Mouse (Mus musculus) R1 (cell line): Measurements from ENCODE around the gene Mafk.

Experiments
- DNase-seq: peaks from one replicate; pipeline ENCODE4 v3.0.0-alpha.2; 2018; ENCODE audit warnings: low read depth, low spot score

The Mafk gene

DNA sequence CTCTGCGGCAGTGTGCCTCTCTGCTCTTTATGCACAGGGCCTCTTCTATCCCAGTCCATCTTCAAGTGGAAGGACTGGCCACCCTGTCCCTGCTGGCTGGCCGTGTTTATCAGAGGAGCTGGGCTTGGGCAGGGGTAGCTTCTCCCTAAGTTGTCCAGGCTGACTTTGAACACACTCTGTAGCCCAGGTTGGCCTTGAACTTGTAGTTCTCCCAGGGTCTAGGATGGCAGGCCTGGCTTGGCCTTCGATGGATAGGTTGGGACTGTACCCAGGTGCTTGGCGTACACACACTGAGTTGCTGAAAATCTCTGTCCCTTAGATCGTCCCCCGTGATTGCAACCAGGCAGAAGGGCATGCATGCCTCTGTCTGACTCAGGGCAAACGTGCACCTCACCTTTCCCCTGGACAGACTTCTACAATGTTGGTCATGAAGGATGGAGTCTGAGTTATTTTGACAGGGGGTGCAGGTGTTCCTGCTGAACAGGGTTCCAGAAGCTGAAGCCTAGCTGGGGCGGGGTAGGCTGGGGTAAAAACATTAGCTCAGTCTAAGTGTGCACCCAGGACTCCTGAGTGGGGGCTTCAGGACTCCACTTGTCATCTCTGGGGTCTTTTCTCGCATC is 4.8 kb downstream of the Mafk start:
- no peak for DNase-seq

DNA sequence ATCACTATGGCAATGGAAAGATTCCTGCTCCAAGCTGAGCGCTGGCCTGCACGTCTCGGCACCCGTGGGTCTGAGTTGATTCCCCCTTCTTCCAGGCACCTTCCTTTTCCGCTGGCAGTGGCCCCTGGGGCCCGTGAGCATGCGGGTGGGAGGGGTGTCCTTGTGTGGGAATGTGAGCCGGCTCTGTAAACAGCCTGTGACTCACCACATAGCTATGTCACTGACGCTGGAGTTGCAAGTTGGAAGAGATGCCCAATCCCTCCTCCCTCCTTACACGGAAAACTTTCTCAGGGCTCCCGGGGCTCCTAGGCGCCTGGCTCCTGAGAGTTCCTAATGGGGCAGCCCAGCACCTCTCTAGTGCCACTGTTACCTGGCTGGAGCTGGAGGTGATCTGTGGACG is 5.6 kb downstream of the Mafk start:
- peak; percentile 67 for DNase-seq

DNA sequence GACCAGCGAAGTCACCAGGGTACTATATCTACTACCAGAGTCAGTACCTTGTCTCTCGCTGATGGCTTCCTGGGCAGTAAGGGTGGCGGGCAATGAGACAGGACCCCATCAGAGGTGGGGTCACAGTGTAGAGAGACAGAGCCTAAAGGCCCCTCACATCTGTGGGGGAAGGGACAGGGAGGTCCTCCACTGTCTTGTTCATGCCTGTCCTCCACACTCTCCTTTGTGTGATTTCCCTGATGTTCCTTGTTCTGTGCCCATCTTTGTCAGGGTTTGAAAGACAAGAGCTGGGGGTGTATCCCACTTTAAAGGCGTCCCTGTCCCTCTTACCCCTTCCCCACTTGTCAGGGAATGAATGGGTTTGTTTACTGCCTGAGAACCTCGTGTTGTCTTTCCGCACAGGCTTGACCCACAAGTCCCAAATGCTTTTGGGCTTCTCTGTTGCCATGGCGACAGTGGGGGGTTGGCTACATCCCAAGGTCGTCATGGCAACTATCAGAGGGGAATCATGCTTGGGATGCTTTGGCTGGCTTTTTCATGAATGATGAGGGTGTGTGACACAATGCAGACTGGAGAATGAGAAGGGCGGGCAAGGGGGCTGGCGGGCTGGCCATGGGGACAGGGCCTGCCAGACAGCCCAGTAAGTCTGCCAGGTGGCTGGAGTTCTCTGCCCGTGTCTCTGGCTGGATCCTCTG is 6.3 kb downstream of the Mafk start:
- peak; percentile 87 for DNase-seq

DNA sequence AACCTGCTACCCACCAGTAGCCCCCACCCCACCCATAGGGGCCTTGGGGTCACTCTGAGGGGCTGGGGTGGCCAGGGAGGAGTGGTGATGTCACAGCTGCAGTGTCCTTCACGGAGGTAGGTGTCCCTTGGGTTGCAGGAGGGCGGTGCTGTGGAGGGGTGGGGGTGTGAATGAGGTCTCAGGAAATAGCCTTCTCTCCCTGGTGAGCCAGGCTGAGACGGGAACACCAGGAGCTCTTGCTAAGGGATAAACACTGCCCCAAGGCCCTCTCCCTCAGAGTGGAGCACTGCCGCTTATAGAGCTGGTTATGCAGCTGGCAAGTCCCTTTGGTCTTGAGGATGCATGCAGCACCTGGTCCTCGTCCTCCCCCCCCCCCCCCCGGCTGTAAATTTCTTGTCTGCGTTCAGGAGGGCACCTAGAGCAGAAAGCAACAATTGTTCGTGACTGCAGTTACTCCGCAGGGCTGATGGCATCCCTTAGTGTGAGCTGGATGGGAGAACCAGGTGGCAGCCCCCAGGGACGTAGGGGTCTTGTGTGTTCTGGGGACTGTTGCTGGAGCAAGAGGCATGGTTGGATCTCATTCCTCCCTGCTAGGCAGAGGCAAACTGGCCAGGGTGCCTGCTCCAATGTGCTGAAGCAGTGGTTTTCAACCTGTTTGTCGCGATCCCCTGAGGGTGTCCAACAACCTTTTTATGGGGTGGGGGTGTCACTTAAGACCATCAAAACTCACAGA is 7.0 kb downstream of the Mafk start:
- no peak for DNase-seq

DNA sequence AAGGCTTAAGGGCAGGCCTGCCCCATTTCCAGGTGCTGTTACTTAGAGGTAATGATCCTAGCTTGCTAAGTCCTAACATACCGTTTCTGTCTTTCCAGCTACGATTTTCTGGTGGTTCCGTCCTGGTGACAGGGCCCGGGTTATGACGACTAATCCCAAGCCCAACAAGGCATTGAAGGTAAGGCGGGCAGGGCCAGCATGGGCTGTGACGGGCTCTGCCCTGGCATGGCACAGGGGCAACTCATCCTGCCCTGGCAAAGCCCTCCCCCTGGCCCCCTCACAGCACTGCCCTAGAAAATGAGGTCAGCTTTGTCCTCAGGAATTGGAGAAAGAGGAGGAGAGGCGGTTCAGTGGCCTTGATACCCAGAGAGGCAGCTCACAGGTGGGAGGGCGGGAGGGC is 7.7 kb downstream of the Mafk start:
- DNase-seq = no peak

DNA sequence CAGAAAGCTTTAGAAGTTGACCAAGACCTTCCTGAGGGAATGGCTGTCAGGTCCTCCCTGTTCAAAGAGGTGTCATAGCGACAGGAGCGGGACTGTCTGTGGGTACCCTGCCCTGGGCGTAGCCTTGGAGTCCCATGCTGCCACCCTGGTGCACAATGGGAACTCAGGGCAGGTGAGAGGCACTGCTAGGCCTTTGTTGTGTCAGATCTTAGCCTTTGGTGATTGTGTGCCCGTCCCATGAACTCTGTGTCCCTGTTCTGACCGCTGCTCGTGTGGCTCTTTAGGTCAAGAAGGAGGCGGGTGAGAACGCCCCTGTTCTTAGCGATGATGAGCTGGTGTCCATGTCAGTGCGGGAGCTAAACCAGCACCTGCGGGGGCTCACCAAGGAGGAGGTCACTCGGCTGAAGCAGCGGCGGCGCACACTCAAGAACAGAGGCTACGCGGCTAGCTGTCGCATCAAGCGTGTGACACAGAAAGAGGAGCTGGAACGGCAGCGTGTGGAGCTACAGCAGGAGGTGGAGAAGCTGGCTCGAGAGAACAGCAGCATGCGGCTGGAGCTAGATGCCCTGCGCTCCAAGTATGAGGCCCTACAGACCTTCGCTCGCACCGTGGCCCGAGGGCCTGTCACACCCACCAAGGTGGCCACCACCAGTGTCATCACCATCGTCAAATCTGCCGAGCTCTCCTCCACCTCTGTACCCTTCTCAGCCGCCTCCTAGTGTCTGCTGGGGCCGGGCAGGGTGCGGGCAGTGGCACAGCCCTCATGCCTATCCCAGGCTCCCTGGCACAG is 8.7 kb downstream of the Mafk start:
- DNase-seq = no peak

DNA sequence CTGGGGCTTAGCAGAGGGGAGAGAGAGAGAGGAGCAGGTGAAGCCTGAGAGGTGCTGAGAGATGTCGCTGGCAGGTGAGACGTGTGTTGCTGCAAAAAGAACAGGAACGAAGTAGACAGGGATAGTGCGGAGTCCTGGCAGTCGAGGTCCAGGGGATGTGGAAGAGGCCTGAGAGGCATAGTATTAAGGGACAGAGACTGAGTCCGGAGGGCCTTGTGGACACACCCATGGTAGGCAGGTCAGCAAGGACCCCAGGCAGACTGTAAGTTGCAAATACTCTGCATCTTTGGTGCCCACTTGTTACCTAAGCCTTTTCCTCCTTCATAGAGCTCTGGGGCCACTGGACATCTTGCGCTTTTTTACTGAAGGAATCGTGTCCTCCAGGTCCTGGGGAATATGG is 9.9 kb downstream of the Mafk start:
- no peak for DNase-seq

DNA sequence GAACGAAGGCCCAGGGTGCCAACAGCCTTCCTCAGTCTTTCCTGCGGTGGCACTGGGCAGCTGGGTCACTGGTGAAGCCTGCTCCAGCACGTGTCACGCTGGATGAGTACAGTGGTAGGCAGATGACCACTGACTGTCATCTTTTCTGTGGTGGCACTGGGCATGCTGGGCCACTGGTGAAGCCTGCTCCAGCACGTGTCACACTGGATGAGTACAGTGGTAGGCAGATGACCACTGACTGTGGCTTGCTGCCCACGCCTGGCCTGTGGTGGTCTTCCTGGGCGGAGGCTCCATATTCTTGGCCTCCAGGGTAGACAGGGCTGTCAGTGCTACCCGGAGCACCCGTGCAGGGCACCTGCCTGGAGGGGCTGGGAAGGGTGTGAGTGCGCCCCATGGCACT is 10.6 kb downstream of the Mafk start:
- DNase-seq = no peak

DNA sequence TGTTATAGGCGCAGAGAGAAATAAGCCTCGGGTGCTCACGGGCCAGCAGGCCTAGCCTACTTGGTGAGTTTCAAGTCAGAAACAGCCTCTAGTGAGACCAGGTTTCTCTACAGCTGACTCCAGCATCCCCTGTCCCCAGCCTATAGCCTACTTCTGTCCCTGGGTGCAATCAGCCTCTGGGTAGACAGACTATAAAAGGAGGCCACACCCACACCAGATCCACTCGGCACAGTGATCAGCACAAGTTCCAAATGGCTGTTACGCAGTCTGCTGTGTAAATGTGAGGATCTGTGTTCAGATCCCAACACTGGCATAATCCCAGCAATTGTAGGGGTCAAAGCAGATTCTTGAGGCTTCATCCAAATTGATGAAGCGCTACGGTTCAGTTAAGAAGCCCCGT is 11.9 kb downstream of the Mafk start:
- DNase-seq = no peak

DNA sequence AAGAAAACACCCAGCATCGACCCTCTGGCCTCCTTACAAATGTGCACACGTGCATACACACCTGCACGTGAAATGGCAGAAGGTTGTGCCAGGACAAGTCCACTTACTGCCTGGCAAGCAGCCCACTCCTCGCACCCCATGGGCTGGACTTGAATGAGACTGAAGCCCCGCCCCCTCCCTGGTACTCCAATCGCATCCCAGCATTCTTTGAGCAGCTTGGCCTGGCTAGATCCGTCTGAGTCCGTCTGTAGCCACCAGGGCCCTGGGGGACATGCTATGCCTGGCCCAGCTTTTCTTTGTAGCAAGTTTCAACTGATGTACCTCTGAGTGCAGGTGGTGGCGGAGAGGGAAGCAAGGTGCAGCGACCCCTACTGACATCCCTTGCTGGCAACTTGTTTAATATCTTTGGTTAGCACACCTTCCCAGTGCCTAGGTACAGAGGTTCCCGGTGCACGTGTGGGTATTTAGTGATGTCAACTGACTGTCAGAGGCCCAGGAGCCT is 12.3 kb downstream of the Mafk start:
- DNase-seq = peak; percentile 81

DNA sequence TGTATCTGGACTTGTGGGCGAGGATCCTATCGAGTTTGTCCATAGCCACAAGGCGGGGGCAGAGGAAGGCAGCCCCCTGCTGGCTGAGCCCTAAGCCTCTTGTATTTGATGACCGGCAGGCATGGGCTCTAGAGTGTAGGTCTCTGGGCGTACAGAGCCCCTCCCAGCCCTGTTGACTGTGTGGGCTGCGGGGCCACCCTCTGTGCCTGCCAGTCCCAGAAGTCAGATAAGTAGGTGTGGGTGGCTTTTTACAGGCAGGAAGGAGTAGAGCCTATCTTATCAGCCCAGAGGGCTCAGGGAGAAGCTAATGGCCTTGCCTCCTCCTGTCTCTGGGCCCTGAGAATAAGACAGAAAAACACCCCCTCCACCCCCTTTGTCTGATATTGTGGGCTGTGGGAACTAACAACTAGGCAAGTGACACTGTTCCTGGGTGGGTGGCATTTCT is 12.8 kb downstream of the Mafk start:
- DNase-seq = no peak

DNA sequence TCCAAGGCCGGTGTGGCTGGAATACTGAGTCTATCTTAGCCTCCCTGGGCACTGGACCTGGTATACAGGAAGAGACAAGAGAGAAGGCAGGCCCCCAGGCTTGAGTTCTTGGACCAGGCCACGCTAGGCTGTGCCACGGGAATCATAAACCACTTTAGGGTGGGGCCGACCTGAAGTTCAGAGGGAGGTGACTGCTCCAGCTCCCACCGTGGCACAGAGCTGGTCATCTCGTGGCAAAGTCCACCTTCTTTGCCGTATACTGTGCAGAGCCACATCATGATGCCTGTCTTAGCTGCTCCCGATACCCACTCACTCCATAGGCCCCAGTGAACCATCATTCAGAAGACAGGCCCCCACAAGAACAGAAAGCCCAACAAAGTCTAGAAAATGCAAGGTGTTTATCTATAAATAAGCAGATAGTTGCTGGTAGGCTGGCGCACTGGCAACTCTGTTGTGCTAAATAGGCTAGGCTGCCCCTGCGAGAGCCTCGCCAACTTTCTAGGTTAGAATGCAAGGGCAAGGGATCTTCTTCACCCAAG is 13.3 kb downstream of the Mafk start:
- no peak for DNase-seq

DNA sequence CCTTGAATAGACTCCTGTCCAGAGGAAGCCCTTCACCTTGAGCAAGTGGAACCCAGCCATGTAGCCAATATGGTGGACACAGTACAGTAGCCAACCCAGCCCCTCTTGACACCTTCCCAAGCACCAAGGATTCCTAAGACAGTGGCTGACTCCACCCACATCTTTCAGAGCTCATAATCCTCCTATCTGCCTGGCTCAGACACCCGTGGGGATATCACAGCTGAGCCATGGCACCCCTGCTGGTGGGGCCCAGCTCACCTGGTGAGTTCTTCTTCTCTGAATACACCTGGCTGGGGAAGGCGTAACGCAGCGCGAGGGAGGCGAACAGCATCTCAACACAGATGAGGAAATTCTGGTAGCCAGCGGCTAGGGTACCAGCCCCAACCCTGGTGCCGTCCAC is 14.6 kb downstream of the Mafk start:
- no peak for DNase-seq

DNA sequence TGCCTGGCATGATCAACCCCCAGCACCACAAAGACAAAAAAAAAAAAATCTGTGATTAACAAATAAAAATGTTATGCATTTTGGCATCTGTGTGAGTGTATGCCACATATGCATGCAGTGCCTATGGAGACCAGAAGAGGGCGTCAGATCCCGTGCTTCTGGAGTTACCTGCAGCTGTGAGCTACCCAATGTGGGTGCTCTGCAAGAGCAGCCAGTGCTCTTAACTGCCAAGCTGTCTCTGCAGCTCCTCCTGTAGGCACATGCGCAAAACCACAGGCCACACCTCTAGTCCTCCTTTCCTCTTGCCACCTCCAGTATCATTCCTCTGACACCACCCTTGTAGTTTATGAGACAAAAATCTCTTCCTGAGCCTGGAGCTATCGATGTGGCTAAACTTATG is 18.1 kb downstream of the Mafk start:
- peak; percentile 88 for DNase-seq

DNA sequence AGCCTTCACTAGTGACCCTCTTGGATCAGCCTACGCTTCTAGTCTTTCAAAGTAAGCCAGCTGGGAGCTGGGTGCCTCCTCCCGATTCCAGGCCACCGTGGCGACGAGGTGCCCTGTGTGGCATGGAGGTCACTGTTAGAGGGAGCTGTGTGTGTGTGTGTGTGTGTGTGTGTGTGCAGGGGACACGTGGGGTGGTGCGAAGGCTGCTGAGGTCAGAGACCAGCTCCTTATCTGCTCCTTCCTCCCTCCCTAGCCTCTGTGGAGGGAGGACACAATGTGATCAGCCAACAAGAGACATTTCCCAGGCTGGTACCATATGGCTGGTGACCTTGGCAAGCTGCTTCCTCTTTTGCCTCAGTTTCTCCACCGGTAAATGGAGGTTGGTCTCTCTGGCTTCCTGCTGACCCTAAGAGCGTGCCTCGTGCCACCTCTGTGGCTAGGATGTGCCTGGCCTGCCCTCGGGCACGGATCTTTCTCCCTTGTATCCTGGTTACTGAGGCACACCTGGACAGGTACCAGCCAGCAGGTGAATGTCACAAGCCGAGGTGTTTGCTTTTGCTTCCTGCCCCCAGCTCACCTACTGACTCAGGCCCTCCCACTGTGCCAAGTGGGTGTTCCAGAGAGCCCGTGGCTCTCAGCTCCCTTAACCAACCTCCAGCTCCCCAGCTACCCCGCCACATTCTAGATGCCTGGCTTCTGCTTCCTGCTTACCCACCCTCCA is 20.5 kb downstream of the Mafk start:
- DNase-seq = no peak

DNA sequence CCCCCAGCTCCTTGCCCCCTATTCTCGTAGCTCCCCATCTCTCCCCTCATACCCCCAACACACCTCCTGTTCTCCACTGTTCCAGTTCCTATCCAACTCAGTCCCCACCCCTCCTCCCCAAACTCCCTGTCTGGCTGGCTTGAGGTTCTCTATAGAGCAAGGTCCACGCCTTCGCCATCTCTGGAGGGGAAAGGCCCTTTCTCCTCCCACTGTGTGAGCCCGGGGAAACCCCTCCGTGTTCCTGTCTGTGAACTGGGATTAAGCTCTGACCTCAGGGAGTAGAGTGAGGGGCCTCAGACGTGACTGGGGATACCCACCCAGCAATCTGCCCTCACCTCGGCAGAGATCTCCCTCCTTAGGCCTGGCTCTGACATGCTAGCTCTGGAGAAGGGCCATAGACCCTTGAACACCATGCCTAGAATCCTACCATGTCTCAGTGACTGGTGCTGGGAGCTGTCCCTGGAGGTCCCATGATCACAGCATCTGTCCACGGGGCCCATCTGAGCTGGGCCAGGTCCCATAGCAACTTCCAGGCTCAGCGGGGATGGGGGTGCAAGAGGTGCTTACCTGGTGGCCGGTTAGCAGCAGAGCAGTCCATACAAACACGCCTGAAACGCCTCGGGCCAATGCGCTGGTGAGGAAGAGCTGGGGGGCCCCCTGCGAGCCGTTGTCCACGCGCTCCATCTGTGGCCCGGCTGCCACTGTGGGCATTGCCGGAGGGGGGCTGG is 21.2 kb downstream of the Mafk start:
- no peak for DNase-seq

DNA sequence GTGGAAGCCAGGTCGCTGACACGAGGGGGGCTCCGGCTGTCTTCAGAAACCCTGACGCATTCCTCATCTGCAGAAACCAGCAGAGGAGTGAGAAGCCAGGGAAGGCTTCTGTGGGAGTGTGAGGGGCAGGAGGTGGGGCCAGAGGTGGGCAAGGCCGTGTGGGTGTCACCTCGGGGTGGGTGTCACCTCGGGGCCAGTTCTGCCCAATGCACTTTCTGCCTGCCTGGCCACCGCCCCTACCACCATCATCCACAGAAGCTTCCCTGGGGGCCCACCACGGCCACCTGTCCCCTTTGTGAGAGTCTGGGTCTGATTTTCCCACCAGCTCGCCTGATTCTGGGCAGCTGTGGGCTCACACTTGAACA is 21.8 kb downstream of the Mafk start:
- DNase-seq = no peak

DNA sequence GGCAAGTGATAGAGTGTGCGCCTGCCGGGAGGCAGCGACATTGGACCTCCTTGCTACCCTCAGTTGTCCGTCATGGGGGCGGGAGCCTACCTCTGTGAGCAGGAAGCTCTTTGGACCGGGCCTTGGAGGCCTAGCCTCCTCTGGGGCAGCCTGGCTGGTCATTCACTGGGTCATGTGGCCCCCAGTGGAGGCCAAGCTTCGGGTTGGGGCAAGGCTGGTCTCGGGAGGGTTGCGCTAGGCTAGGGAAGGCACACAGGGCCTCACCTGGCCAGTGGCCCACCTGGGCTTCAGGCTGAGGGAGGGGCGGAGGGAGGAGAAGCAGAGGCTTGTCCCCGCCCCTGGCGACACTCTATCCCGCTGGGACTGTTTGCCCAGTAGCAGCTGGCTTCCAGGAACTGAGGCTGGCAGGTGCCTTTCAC is 22.7 kb downstream of the Mafk start:
- DNase-seq = no peak

DNA sequence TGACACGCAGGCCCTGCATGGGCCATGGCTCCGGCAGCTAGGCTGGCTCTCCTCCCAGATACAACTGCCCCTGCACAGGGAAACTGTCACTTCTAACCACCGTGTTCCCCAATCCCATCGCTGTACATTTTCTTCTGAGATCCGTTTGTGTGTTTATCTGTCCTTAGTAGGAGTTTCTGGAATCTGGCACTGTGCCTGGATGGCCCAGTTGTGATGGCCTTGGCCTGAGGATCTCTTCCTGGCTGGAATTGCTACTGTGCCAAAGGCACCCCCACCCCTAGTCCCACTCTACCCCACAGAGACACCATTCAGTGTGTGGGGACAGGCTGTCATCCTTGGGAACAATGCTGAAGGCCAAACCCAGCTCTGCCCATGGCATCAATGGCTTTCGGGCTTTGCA is 24.7 kb downstream of the Mafk start:
- no peak for DNase-seq

DNA sequence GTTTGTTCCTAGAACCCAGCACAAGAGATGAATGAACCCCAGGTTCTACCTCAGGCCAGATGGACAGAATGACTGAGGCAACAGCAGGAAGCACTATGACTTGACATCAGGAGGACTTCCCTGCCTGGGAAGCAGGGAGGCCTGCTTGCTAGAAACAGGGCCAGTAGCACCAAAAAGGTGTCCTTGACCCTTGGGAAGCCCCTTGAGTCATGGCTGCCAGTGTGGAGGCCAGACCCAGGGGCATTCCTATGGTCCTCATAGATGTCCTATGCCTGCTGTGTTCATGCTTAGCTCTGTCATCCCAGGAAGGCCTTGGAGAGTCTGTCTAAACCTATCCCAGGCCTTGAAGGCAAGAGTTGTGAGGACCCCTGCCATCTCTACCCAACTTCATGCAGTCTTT is 25.1 kb downstream of the Mafk start:
- DNase-seq = no peak
